Mouse (Mus musculus) heart, embryonic 13.5 days (tissue): ENCODE measurements around the gene 4930590J08Rik. TPM values are rescaled to one million over a fixed set of nuclear protein-coding genes. Genes with fewer than 3 reads are reported as not detected.

Source experiments
- ATAC-seq: fragments of 200-750 bp; cut with Nextera tagmentation; 2 replicates; pipeline ENCODE4 v1.8.0; 2017; ENCODE audit warnings: moderate TSS enrichment; ENCODE audit not compliant: insufficient number of reproducible peaks, low FRiP score, low TSS enrichment; ENCODE audit errors: extremely low read depth
- H3K27ac ChIP-seq: fragments of 300-500 bp; sonication (generic); replicated peaks from 2 replicates; pipeline ENCODE4 v1.5.1; 2015; ENCODE audit warnings: moderate library complexity, mild to moderate bottlenecking, inconsistent platforms
- H3K27me3 ChIP-seq: fragments of 300-500 bp; sonication (generic); replicated peaks from 2 replicates; pipeline ENCODE4 v1.6.1; 2015; ENCODE audit warnings: mild to moderate bottlenecking, inconsistent platforms
- H3K36me3 ChIP-seq: fragments of 300-500 bp; sonication (generic); 2 replicates; pipeline ENCODE4 v1.6.1; 2015; ENCODE audit warnings: mild to moderate bottlenecking, inconsistent platforms
- H3K4me1 ChIP-seq: fragments of 300-500 bp; sonication (generic); 2 replicates; pipeline ENCODE4 v1.6.1; 2015; ENCODE audit warnings: inconsistent platforms
- H3K4me2 ChIP-seq: fragments of 300-500 bp; sonication (generic); 2 replicates; pipeline ENCODE4 v1.6.1; 2015; ENCODE audit warnings: inconsistent platforms, mild to moderate bottlenecking, moderate library complexity
- H3K4me3 ChIP-seq: fragments of 300-500 bp; sonication (generic); 2 replicates; pipeline ENCODE4 v1.5.1; 2015; ENCODE audit warnings: moderate library complexity, mild to moderate bottlenecking, inconsistent platforms
- H3K9ac ChIP-seq: fragments of 300-500 bp; sonication (generic); 2 replicates; pipeline ENCODE4 v1.6.1; 2015; ENCODE audit warnings: inconsistent platforms, mild to moderate bottlenecking, moderate library complexity
- H3K9me3 ChIP-seq: fragments of 300-500 bp; sonication (generic); 2 replicates; pipeline ENCODE4 v1.6.1; 2016; ENCODE audit warnings: inconsistent platforms
- WGBS: fragments of 180-500 bp; shearing (Covaris S2); methylation state at CpG from one replicate; pipeline ENCODE4 v1.1.7; 2015; ENCODE audit warnings: mixed read lengths; 5-methylcytosine and 5-hydroxymethylcytosine counted together
- polyA plus RNA-seq: library from polyadenylated mRNA; unstranded; fragments of >200 nt; fragmentation: Nextera tagmentation; extraction: Ambion mirVana; gene quantifications from 2 replicates; pipeline ENCODE4 v1.2.1, GENCODE M21; 2015

Gene 4930590J08Rik
- polyA plus RNA-seq, 1 experiment from 2014 or later = 0.15 TPM

DNA sequence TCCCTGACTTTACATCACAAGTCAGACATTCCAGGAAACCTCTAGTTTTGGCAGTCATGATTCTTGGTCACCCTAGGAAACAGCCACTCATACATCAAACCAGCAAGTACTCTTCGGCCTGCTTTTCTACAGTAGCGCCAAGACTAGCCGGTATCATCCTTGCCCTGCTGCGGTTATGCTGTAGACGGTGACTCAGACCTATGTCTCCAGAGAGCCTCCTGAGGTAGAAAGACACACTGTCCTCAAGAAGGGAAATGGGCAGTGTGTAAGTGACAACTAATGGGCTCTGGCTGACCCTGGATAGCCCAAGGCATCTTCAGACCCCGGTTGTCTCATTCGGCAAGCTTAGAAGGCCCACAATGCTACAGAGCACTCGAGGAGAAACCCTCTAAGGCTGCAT is 62.5 kb downstream of the 4930590J08Rik start:
- Histone ChIP-seq H3K4me3 (no peak overlapping the region), H3K27me3 (peaks cover 6% of the 10 kb centered on the region; the same call in 1 of the 2 replicates), H3K4me2 (no peak overlapping the region), H3K36me3 (no peaks in the 10 kb centered on the region), H3K9me3 (no peaks in the 10 kb centered on the region), H3K27ac (no peak overlapping the region), H3K4me1 (peaks cover 19% of the 10 kb centered on the region), H3K9ac (no peak overlapping the region)
- 73% methylated on average over 8 of the region's 8 CpGs for WGBS
- ATAC-seq = no peak

DNA sequence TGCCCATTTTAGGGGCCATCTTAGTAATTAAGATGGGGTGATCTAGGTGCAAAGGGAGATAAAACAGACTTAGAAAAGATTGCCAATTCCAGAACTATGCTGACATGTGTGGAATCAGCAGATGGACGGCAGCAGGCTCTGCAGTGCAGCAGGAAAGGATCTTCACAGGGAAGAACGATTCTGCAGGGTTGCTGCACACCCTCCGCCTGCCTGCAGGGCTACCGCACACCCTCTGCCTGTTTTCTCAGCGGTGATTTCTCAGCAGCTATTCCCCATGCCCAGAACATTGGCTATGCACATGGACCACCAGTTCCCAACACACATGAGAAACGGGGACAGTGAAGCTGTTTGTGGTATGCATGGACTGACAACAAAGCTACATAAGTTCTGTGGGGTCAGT is 63.4 kb downstream of the 4930590J08Rik start:
- WGBS = 35% methylated on average over 6 of the region's 6 CpGs
- Histone ChIP-seq H3K4me2 (no peak overlapping the region), H3K4me3 (no peak overlapping the region), H3K9ac (no peak overlapping the region), H3K4me1 (peaks cover 11% of the 10 kb centered on the region), H3K36me3 (no peaks in the 10 kb centered on the region), H3K9me3 (no peaks in the 10 kb centered on the region), H3K27ac (no peak overlapping the region), H3K27me3 (peaks cover 6% of the 10 kb centered on the region; the same call in 1 of the 2 replicates)
- no peak for ATAC-seq

DNA sequence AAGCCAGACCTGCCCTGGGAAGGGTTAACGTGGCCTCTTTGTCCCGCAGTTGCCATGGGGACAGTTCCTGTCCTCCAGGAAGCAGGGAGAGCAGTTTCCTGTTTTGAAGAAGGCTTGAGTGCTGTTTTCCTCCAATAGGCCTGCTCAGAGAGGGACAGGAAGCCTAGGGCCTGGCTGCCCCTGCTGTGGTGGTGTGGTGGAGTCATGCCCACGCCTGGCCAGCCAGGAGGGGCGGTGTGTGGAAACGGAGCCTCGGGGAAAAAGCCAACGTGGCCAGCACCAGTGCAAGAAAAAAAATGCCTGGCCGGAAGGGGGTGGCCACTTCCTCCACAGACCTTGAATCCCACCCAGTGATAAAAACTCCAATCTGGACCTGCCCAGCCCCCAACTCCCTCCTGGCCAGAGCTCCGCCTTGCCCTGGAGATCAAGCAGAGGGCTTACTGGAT is 69.6 kb downstream of the 4930590J08Rik start:
- WGBS = 35% methylated on average over 9 of the region's 9 CpGs
- H3K4me3 ChIP-seq = no peak overlapping the region

DNA sequence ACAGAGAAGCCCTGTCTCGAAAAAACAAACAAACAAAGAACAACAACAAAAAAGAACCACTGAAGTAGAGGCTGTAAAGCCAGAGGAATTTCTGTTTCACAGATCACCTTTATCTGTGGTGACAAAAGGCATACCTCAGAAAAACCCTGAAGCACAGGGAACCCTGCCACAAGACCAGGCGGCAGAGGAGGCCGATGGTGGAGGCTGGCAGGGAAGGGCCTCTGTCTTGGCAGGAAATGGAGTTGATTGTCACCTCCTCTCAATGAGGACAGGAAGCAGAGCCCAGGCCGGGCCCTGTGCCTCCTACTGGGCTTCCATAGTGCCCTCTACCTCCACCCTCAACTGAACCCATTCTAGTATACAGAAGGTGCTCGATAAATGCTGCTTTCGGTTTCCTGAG is 71.4 kb downstream of the 4930590J08Rik start:
- H3K27ac ChIP-seq = peak overlapping the region; percentile 88
- 51% methylated on average over 6 of the region's 6 CpGs for whole genome bisulfite sequencing
- no peaks in the 10 kb centered on the region for H3K9me3 ChIP-seq
- ATAC-seq = no peak
- no peak overlapping the region for H3K4me3 ChIP-seq
- H3K36me3 ChIP-seq = no peaks in the 10 kb centered on the region
- no peak overlapping the region for H3K4me2 ChIP-seq
- no peak overlapping the region for H3K9ac ChIP-seq
- peaks cover 36% of the 10 kb centered on the region for H3K4me1 ChIP-seq
- peaks cover 38% of the 10 kb centered on the region for H3K27me3 ChIP-seq

More for the DNA sequence above, 69.6 kb downstream of the 4930590J08Rik start:
- Histone ChIP-seq H3K27ac (peak overlapping the region; percentile 88), H3K27me3 (peaks cover 29% of the 10 kb centered on the region), H3K36me3 (no peaks in the 10 kb centered on the region), H3K4me1 (peaks cover 29% of the 10 kb centered on the region), H3K9ac (no peak overlapping the region), H3K4me2 (no peak overlapping the region), H3K9me3 (no peaks in the 10 kb centered on the region)
- ATAC-seq = peak; percentile 64

DNA sequence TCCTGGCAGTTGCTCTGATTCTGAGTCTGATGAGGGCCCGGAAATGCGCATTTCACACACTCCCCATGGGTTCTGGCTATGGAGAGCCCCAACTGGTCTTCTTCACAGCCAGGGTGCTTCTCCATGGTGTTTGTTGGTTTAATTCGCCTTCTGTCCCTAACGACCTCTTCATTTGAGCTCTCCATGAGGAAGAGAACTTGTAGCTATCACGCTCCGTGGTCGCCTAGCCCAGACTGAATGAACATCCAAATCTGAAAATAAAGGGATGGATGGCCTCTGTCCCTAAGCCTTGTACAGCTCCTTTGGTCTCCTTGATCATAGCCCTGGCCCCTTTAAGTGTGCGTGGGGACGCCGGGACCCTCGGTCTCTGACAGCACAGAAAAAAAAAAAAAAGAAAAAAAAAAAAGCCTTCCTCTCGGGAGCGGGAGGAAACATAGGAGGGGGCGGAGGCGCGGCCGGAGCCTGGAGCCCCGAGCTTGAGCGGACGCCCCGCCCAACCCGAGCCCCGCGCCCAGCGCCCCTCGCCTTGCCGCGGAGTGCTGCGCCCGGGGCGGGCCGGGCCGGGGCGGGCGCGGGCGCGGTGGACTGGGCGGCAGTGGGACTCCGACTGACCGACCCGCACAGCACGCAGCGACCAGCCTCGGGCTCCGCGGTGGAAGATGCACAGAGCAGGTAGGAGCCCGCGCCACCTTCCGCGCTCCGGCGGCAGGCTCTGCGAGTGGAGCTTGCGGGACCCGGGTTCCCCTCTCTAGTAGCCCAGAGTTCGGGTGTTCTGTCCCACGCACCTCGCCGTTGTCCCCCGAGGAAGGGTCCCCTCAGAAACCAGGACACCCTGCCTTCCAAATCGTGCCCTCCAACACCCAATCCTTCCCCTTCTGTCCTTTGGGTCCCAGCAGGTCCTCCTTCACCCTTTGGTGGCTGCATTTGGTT is 76.0 kb downstream of the 4930590J08Rik start, which contains the start of gene Fgd5:
Gene Fgd5 (plus strand): TSS at position 508 of the 930 bp plus-strand sequence.
- ATAC-seq = 0 out of 2 replicates have a peak, but pooled peaks have one; percentile 26

DNA sequence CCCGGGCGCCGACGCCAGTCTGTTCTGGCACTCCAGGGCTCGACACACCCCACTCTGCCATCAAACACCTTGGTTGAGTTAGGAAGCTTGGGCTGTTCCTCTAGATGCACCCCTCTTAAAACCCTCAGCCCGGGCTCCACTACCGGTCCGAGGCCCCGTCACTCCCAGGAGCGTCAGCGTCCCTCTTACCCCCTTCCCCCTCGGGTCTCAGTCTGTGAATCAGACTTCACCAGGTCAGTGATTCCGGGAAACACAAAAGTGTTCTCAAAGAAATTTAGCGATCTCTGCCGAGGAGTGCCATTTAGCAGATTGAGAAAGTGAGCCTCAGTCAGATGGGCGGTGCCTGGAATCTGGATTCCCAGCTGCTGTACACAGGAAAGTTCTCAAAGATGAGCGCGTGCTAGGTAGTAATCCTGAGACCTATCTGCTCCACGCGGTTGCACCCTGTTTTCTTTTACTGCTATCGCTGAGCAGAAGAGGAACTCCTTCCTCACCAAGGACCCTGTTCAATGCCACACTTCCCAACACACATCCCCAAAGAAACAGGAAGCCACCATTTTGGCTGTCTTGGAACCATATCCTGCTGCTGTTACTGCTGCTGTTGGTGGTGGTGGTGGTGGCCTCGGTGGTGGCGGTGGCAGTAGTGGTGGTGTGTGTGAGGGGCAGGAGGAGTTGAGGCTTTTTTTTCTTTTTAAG is 76.8 kb downstream of the 4930590J08Rik start:
- H3K4me1 ChIP-seq = peaks cover 17% of the 10 kb centered on the region
- H3K4me3 ChIP-seq = peak overlapping the region; percentile 70
- H3K9me3 ChIP-seq = no peaks in the 10 kb centered on the region
- no peaks in the 10 kb centered on the region for H3K36me3 ChIP-seq
- 6% methylated on average over 23 of the region's 23 CpGs for WGBS
- peak overlapping the region; percentile 84 for H3K9ac ChIP-seq
- no peak for ATAC-seq
- H3K4me2 ChIP-seq = peak overlapping the region; percentile 88
- H3K27ac ChIP-seq = peak overlapping the region; percentile 68
- peaks cover 75% of the 10 kb centered on the region for H3K27me3 ChIP-seq

More for the DNA sequence above, 76.0 kb downstream of the 4930590J08Rik start, which contains the start of gene Fgd5:
- H3K27me3 ChIP-seq = peaks cover 75% of the 10 kb centered on the region
- H3K9me3 ChIP-seq = no peaks in the 10 kb centered on the region
- H3K9ac ChIP-seq = peak within 1 kb of the TSS; percentile 84
- H3K36me3 ChIP-seq = no peaks in the 10 kb centered on the region
- peak within 1 kb of the TSS; percentile 88 for H3K4me2 ChIP-seq
- peak within 1 kb of the TSS; percentile 70 for H3K4me3 ChIP-seq
- H3K4me1 ChIP-seq = peaks cover 22% of the 10 kb centered on the region
- peak within 1 kb of the TSS; percentile 68 for H3K27ac ChIP-seq
- WGBS = under 1% methylated on average over 56 of the region's 62 CpGs

DNA sequence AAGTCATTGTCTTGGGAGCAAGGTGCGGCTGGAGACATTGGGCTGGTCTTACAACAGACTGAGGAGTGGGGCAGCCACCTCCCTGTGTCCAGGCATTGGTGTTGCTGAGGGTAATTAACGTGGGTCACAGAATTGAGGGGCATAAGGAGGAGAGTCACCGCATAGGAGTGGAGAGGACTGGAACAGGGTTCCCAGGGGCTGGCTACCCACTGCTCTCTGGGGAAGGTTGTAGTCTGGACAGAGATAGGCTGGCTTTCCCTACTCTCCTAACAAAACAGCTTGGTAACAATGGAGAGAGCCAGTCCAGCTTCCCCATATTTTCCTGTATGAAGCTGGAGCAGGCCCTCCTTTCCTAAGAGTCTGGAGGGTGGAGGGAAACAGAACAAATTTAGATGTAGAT is 77.4 kb downstream of the 4930590J08Rik start:
- Histone ChIP-seq H3K27me3 (peaks cover 73% of the 10 kb centered on the region), H3K4me3 (peak overlapping the region; percentile 70), H3K36me3 (no peaks in the 10 kb centered on the region), H3K4me1 (peaks cover 15% of the 10 kb centered on the region), H3K9ac (peak overlapping the region; percentile 84), H3K4me2 (peak overlapping the region; percentile 88), H3K9me3 (no peaks in the 10 kb centered on the region), H3K27ac (peak overlapping the region; percentile 68)
- ATAC-seq = no peak
- WGBS = 42% methylated on average over 3 of the region's 3 CpGs

DNA sequence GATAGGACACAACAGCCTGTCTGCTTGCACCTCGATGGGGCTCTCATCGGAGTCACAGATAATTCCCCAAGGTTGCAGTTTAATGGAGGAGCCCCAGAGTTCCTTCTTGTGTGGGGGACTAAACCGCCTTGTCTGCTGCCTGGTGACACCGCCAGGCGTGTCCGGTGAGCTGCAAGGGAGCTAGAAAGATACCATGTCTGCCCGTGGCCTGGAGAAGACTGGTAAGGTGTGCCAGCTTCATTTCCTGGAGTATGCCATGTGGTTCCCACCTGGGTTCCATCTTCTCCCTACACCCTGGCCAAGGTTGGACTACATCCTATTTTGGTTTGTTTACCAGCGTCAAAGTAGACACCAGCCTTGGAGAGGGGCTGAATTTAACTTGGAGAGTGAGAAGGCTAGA is 87.5 kb downstream of the 4930590J08Rik start:
- no peak overlapping the region for H3K27ac ChIP-seq
- 83% methylated on average over 8 of the region's 8 CpGs for WGBS
- no peak for ATAC-seq
- no peaks in the 10 kb centered on the region for H3K9me3 ChIP-seq
- H3K36me3 ChIP-seq = no peaks in the 10 kb centered on the region
- peaks cover 21% of the 10 kb centered on the region for H3K4me1 ChIP-seq
- no peak overlapping the region for H3K9ac ChIP-seq
- no peak overlapping the region for H3K4me2 ChIP-seq
- no peak overlapping the region for H3K4me3 ChIP-seq
- H3K27me3 ChIP-seq = peaks cover 17% of the 10 kb centered on the region

DNA sequence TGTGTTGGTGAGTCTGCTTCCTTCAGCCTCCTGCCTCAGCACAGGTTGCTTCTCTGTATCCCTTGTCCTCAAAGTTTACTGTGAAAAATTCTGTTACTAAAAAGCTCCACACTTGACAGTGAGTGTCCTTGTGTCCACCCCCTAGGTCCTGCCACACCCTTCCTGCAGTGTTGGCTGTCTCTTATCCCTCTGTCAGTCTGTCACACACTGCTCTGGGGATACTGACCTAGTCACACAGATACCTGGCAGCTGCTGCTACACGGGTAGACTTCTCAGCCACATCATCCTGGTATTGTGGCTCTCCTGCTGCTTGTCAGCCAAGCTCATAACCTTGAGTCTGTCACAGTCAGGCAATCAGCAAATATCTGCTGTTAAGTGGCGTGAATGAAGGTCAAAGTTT is 90.2 kb downstream of the 4930590J08Rik start:
- H3K9me3 ChIP-seq = no peaks in the 10 kb centered on the region
- H3K9ac ChIP-seq = no peak overlapping the region
- ATAC-seq = no peak
- H3K4me3 ChIP-seq = no peak overlapping the region
- H3K4me1 ChIP-seq = peaks cover 21% of the 10 kb centered on the region
- H3K4me2 ChIP-seq = no peak overlapping the region
- 57% methylated on average over 2 of the region's 2 CpGs for WGBS
- H3K27me3 ChIP-seq = 0 out of 2 replicates have a peak, but pooled peaks cover 9% of the 10 kb centered on the region
- H3K36me3 ChIP-seq = no peaks in the 10 kb centered on the region
- no peak overlapping the region for H3K27ac ChIP-seq

DNA sequence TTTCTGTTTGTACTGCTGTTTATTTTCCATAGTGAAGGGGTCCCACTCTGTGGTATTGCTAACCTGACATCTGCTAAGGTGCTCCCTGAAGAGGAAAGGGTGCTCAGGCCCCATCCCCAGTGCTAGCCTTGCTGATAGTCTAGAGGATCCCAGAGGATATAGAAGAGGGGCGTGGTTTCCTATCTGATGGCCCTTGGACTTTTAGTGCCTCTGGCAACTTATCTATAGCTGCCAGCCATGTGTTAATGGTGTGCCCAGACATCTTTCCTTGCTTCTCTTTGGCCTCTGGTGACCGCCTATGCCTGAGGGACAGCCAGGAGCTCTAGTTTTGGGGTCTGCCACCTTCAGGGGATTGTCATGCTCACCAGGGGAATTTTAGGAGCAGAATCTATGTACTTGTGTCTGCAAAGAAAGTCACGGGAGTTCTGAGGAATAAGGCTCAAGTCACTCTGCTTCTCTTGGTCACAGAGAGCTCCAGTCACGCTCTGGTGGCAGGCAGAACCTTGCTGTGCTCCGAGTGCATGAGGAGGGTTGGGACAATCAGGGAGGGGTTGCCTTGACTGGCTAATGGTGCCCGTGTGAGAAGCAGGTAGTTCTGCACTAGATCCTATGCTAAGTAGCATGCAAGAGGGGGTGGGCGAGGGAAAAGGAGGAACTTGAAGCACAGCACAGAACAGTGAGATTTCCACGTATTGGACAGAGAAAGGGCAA is 91.3 kb downstream of the 4930590J08Rik start:
- H3K4me3 ChIP-seq = no peak overlapping the region
- 0 out of 2 replicates have a peak, but pooled peaks cover 4% of the 10 kb centered on the region for H3K27me3 ChIP-seq
- peaks cover 20% of the 10 kb centered on the region for H3K4me1 ChIP-seq
- 51% methylated on average over 8 of the region's 8 CpGs for WGBS
- H3K36me3 ChIP-seq = no peaks in the 10 kb centered on the region
- no peaks in the 10 kb centered on the region for H3K9me3 ChIP-seq
- ATAC-seq = no peak
- H3K4me2 ChIP-seq = no peak overlapping the region
- H3K27ac ChIP-seq = no peak overlapping the region
- H3K9ac ChIP-seq = no peak overlapping the region

DNA sequence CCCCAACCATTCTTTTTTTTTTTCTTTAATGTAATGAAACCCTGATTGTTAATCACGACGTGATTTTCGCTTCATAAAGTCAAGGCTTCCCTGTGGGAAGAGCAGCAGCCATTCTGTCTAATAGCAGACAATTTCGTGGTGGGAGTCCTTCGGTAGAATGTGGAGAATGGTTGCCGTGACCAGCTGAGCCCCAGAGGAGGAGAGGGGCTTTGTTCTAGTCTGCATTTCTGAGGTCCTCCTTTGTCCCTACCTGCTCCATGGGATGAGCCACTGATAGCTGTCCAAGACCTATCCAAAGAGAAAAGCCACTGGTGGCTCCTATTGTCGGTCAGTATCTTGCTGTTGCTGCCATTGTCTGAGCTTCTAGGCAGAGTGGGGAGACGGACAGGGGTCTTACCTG is 93.5 kb downstream of the 4930590J08Rik start:
- Histone ChIP-seq H3K27ac (no peak overlapping the region), H3K36me3 (no peaks in the 10 kb centered on the region), H3K9me3 (no peaks in the 10 kb centered on the region), H3K27me3 (no peaks in the 10 kb centered on the region), H3K4me3 (no peak overlapping the region), H3K4me1 (peaks cover 16% of the 10 kb centered on the region), H3K9ac (no peak overlapping the region), H3K4me2 (no peak overlapping the region)
- ATAC-seq = no peak
- 79% methylated on average over 8 of the region's 8 CpGs for WGBS
